ENCODE assay signal across 23 mouse cellular contexts in the genomic region with DNA sequence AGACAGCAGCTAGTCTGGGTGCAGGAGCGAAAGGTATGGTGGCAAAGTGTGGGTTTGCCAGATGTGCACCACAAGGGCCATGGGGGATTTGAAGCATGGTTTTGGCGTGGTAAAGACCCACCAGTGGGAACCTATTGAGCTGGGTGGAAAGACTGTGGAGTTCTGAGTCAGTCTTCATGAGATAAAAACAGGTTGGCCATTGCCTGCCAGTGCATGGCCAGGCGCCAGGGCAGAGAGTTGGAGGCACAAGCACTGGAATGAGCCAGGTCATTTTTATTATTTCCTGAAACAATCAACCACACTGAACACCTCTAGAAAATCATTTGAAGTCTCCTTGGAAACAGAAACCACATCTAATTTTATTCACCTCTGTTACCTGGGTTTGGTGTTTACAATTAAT.
DNase-seq lines count a peak whose midpoint lies in the region; ATAC-seq and TF ChIP-seq lines count a peak whose summit lies in the region.
"Had no signal": no experiment of that assay in that cellular context is flagged by ENCODE, and none has a peak within 500 bp of the region (broad histone marks: within the 10 kb centered on the region; RNA-seq: fewer than 3 reads in every experiment).

No protein-coding gene starts in this region.

- WGBS in cerebellum, adult 2 months, result 46% methylated on average over 3 of the region's 3 CpGs
- 82% methylated on average over 3 of the region's 3 CpGs for WGBS in heart, embryonic 11.5 days (ENCODE audit: insufficient replicate concordance)
- 91% methylated on average over 3 of the region's 3 CpGs for WGBS in forebrain, postnatal 0 days

- peak; percentile 9 to 16 for DNase-seq in cerebellum, adult 2 months
- no peak for DNase-seq in cerebellum, adult 8-10 months
- DNase-seq in heart, adult 18-20 months, result peak; percentile 37 to 51
- DNase-seq in kidney, postnatal 14 days, result peak; percentile 4
- DNase-seq in kidney, adult 9 months, result no peak
- peak; percentile 10 to 36 for DNase-seq in heart, postnatal 36 days
- DNase-seq in forebrain, postnatal 0 days, result no peak
- DNase-seq: gastrocnemius, postnatal 25 days; liver; lung, postnatal 36 days; midbrain, embryonic 14.5 days; thymus, adult 2 months; thymus, postnatal 4 days had no signal

- H3K9ac ChIP-seq in heart, embryonic 11.5 days (ENCODE audit: low read depth, low read length), result no peak overlapping the region
- H3K9ac ChIP-seq in forebrain, postnatal 0 days, result no peak overlapping the region
- H3K9ac ChIP-seq: embryonic facial prominence, embryonic 12.5 days; liver, embryonic 15.5 days; lung, embryonic 15.5 days had no signal

- no peak for TF ChIP-seq CTCF in cerebellum, adult 2 months (IDR thresholded peaks at IDR 0.05; ENCODE audit: borderline replicate concordance, insufficient read depth, low read depth, low read length)
- no peak for TF ChIP-seq CTCF in forebrain, postnatal 0 days (IDR thresholded peaks at IDR 0.05; ENCODE audit: low read depth)

- intact Hi-C loops in heart, postnatal 36 days (cut with DNase I), result no loop called here

- H3K27ac ChIP-seq in cerebellum, adult 2 months (ENCODE audit: insufficient read depth, low read length), result no peak overlapping the region
- no peak overlapping the region for H3K27ac ChIP-seq in heart, embryonic 11.5 days (ENCODE audit: low read depth, low read length)
- H3K27ac ChIP-seq in forebrain, postnatal 0 days (ENCODE audit: low read depth, low read length), result no peak overlapping the region
- H3K27ac ChIP-seq: embryonic facial prominence, embryonic 12.5 days; hindbrain, postnatal 0 days; limb, embryonic 10.5 days; liver, embryonic 15.5 days; lung, embryonic 15.5 days; stomach, postnatal 0 days had no signal

- no peak for ATAC-seq in heart, embryonic 11.5 days (replicated peaks; ENCODE audit: insufficient number of reproducible peaks, low FRiP score, low TSS enrichment)
- ATAC-seq in forebrain, postnatal 0 days, result no peak
- ATAC-seq: hindbrain, postnatal 0 days; intestine, embryonic 16.5 days; Patski had no signal

- TF ChIP-seq POLR2A in cerebellum, adult 2 months (IDR thresholded peaks at IDR 0.05; ENCODE audit: borderline replicate concordance, insufficient read depth, low read length), result no peak

- H3K9me3 ChIP-seq in heart, embryonic 11.5 days (replicated peaks; ENCODE audit: control insufficient read depth, low read length), result no peaks in the 10 kb centered on the region
- no peaks in the 10 kb centered on the region for H3K9me3 ChIP-seq in forebrain, postnatal 0 days (ENCODE audit: low read length)
- H3K9me3 ChIP-seq: embryonic facial prominence, embryonic 12.5 days; liver, embryonic 15.5 days; lung, embryonic 15.5 days had no signal

- no peak overlapping the region for H3K4me2 ChIP-seq in heart, embryonic 11.5 days
- no peak overlapping the region for H3K4me2 ChIP-seq in forebrain, postnatal 0 days (ENCODE audit: low read depth)
- H3K4me2 ChIP-seq: embryonic facial prominence, embryonic 12.5 days; liver, embryonic 15.5 days; lung, embryonic 15.5 days had no signal

- no peaks in the 10 kb centered on the region for H3K4me1 ChIP-seq in cerebellum, adult 2 months (ENCODE audit: control insufficient read depth, insufficient read depth, low read length)
- H3K4me1 ChIP-seq in heart, embryonic 11.5 days (ENCODE audit: control insufficient read depth, insufficient read depth, low read length), result no peaks in the 10 kb centered on the region
- no peaks in the 10 kb centered on the region for H3K4me1 ChIP-seq in forebrain, postnatal 0 days (ENCODE audit: insufficient read depth)
- H3K4me1 ChIP-seq: embryonic facial prominence, embryonic 12.5 days; liver, embryonic 15.5 days; lung, embryonic 15.5 days; megakaryocyte, embryonic 14.5 days had no signal

- H3K27me3 ChIP-seq in cerebellum, adult 2 months (ENCODE audit: control insufficient read depth, insufficient read depth, low read length), result no peaks in the 10 kb centered on the region
- no peaks in the 10 kb centered on the region for H3K27me3 ChIP-seq in heart, embryonic 11.5 days (ENCODE audit: control insufficient read depth, insufficient read depth, low read length)
- H3K27me3 ChIP-seq in forebrain, postnatal 0 days (ENCODE audit: insufficient read depth, low read length), result no peaks in the 10 kb centered on the region
- H3K27me3 ChIP-seq: embryonic facial prominence, embryonic 12.5 days; liver, embryonic 15.5 days; lung, embryonic 15.5 days; megakaryocyte, embryonic 14.5 days; Patski had no signal

- H3K36me3 ChIP-seq in heart, embryonic 11.5 days (ENCODE audit: control insufficient read depth, insufficient read depth, low read length), result no peaks in the 10 kb centered on the region
- H3K36me3 ChIP-seq in forebrain, postnatal 0 days (ENCODE audit: insufficient read depth), result no peaks in the 10 kb centered on the region
- H3K36me3 ChIP-seq: embryonic facial prominence, embryonic 12.5 days; liver, embryonic 15.5 days; lung, embryonic 15.5 days had no signal

- no peak overlapping the region for H3K4me3 ChIP-seq in cerebellum, adult 2 months (replicated peaks; ENCODE audit: insufficient read depth, low read depth, low read length)
- no peak overlapping the region for H3K4me3 ChIP-seq in heart, embryonic 11.5 days (ENCODE audit: low read depth, low read length)
- no peak overlapping the region for H3K4me3 ChIP-seq in forebrain, postnatal 0 days (ENCODE audit: low read depth, low read length)
- H3K4me3 ChIP-seq: embryonic facial prominence, embryonic 12.5 days; limb, embryonic 10.5 days; liver, embryonic 15.5 days; lung, embryonic 15.5 days; megakaryocyte, embryonic 14.5 days had no signal

Comparison
In these comparisons a context has a peak if more than half of its experiments do, and no peak if none do; other contexts are left out.
1. DNase-seq: peak in cerebellum, adult 2 months (2 of 2), heart, adult 18-20 months (2 of 2), kidney, postnatal 14 days (single experiment) and heart, postnatal 36 days (2 of 2); none in cerebellum, adult 8-10 months (single experiment), kidney, adult 9 months (single experiment) and forebrain, postnatal 0 days (single experiment).